Mouse (Mus musculus): ENCODE data around the gene Scn4b. TPM values are rescaled to one million over a fixed set of nuclear protein-coding genes. Genes with fewer than 3 reads are reported as not detected.

Scn4b gene
- total RNA-seq, 2 experiments from 2014 or later = 87.0 to 91.4 TPM

- peak; percentile 76 to 82 for DNase-seq (ENCODE audit: low spot score in 2 of 2)
Observed at GRCm38 (mm10) chr9:45122209-45122761, 15.9 kb upstream of the Scn4b start.

- no peak for DNase-seq (ENCODE audit: low spot score in 2 of 2)
Observed at GRCm38 (mm10) chr9:45125211-45125610, 13.0 kb upstream of the Scn4b start.

GRCm38 (mm10) chr9:45126941-45127340, 11.3 kb upstream of the Scn4b start:
- no peak for DNase-seq (ENCODE audit: low spot score in 2 of 2)

- DNase-seq (ENCODE audit: low spot score in 2 of 2) = no peak
Observed at GRCm38 (mm10) chr9:45130119-45130518, 8.1 kb upstream of the Scn4b start.

- no peak for DNase-seq (ENCODE audit: low spot score in 2 of 2)
Observed at GRCm38 (mm10) chr9:45133484-45134310, 4.5 kb upstream of the Scn4b start.

GRCm38 (mm10) chr9:45136442-45137169, 1.6 kb upstream of the Scn4b start:
- DNase-seq (ENCODE audit: low spot score in 2 of 2) = no peak

GRCm38 (mm10) chr9:45139082-45139481, 887 bp downstream of the Scn4b start:
- no peak for DNase-seq (ENCODE audit: low spot score in 2 of 2)

GRCm38 (mm10) chr9:45140945-45141344, 2.8 kb downstream of the Scn4b start:
- DNase-seq (ENCODE audit: low spot score in 2 of 2) = no peak

- no peak for DNase-seq (ENCODE audit: low spot score in 2 of 2)
Observed at GRCm38 (mm10) chr9:45142686-45143085, 4.5 kb downstream of the Scn4b start.

- DNase-seq (ENCODE audit: low spot score in 2 of 2) = peak; percentile 39 to 54
Observed at GRCm38 (mm10) chr9:45145533-45146266, 7.5 kb downstream of the Scn4b start.

- peak; percentile 82 to 88 for DNase-seq (ENCODE audit: low spot score in 2 of 2)
Observed at GRCm38 (mm10) chr9:45146267-45146597, 8.0 kb downstream of the Scn4b start.

- no peak for DNase-seq (ENCODE audit: low spot score in 2 of 2)
Observed at GRCm38 (mm10) chr9:45150933-45151332, 12.7 kb downstream of the Scn4b start.

GRCm38 (mm10) chr9:45153361-45153760, 15.2 kb downstream of the Scn4b start:
- DNase-seq (ENCODE audit: low spot score in 2 of 2) = no peak

- no peak for DNase-seq (ENCODE audit: low spot score in 2 of 2)
Observed at GRCm38 (mm10) chr9:45167903-45168302, 29.7 kb downstream of the Scn4b start.

GRCm38 (mm10) chr9:45170150-45170549, 32.0 kb downstream of the Scn4b start:
- peak; percentile 49 to 74 for DNase-seq (ENCODE audit: low spot score in 2 of 2)

GRCm38 (mm10) chr9:45171073-45171610, 32.9 kb downstream of the Scn4b start:
- no peak for DNase-seq (ENCODE audit: low spot score in 2 of 2)

- DNase-seq (ENCODE audit: low spot score in 2 of 2) = no peak
Observed at GRCm38 (mm10) chr9:45173475-45173874, 35.3 kb downstream of the Scn4b start.

GRCm38 (mm10) chr9:45179282-45179681, 41.1 kb downstream of the Scn4b start:
- DNase-seq (ENCODE audit: low spot score in 2 of 2) = no peak

GRCm38 (mm10) chr9:45181770-45182169, 43.6 kb downstream of the Scn4b start, which contains the start of gene BC049352:
TSS of gene BC049352 (plus strand) at chr9:45182007.
- DNase-seq (ENCODE audit: low spot score in 2 of 2) = no peak

GRCm38 (mm10) chr9:45182521-45182920, 44.3 kb downstream of the Scn4b start:
- DNase-seq (ENCODE audit: low spot score in 2 of 2) = no peak

GRCm38 (mm10) chr9:45183266-45183665, 45.1 kb downstream of the Scn4b start:
- DNase-seq (ENCODE audit: low spot score in 2 of 2) = no peak

Data from left cerebral cortex, adult 18-20 months (tissue).